Mouse (Mus musculus) cerebellum, adult 9-11 months (tissue): ENCODE measurements at regions not wholly inside any gene's neighbourhood (a gene's known extent, or its start where the extent isn't known, plus 50 kb on each side); places are given as distances from the start of the nearest gene placed in this dataset.

Experiments
- DNase-seq: peaks from one replicate; pipeline ENCODE4 v3.0.0; 2022

DNA sequence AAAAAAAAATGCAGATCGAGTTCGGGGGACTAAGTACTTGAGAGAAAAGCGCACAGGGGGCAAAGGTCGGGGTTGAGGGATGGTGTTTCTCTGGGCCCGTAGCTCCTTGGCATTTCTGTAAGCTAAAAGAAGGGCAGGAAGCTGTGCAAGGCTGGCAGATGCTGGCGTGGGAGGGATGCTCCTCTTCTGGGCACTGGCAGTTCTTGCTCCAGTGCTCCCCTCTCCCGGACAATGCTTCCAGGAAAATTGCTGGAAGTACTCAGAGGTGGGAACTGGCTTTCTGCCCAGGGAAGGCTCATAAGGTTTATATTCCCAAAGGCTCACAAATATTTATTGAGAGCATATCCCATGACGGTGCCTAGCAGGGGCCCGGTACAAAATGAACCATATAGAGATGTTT lies 136.6 kb upstream of the Sdk2 start:
- no peak for DNase-seq

DNA sequence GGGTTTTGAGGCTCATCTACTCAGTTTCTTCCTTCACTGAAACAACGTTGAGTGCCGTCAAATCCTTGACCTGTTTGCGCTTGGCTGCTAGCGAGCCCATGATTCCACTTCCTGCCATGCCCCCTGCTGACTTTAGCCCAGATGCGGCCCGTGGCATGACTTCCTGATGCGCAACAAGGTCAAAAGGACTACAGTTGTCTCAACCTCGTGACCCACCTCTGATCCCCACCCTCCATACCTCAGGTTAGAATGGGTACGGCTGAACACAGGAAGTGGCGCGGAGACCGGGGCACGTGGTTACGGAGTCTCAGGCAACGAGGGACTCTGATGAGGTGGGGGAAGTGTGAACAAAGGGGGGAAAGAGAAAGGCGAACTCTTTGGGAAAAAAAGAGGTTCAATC lies 135.6 kb upstream of the Sdk2 start:
- DNase-seq: no peak

DNA sequence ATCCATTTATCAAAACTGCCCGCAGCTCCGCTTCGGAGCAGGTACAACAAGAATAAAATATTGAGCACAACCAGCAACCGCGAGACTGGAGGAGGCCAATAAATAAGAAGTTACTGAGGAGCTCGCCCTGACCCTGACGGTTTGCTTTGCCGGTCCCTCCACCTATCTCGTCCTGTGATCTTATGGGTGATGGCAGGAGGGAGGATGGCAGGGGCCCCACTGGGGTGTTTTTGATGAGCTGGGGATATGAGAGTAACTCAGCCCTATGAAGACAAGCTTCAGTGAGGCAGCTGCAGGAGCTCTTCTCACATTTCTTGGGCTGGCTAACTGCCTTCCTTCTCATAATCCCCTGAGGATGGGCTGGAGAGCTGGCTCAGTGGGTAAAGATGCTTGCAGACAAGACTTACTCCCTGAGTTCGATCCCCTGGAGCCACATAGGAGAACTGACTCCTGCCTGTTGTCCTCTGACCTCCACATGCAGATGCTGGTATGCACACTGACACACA lies 132.3 kb upstream of the Sdk2 start:
- no peak for DNase-seq

DNA sequence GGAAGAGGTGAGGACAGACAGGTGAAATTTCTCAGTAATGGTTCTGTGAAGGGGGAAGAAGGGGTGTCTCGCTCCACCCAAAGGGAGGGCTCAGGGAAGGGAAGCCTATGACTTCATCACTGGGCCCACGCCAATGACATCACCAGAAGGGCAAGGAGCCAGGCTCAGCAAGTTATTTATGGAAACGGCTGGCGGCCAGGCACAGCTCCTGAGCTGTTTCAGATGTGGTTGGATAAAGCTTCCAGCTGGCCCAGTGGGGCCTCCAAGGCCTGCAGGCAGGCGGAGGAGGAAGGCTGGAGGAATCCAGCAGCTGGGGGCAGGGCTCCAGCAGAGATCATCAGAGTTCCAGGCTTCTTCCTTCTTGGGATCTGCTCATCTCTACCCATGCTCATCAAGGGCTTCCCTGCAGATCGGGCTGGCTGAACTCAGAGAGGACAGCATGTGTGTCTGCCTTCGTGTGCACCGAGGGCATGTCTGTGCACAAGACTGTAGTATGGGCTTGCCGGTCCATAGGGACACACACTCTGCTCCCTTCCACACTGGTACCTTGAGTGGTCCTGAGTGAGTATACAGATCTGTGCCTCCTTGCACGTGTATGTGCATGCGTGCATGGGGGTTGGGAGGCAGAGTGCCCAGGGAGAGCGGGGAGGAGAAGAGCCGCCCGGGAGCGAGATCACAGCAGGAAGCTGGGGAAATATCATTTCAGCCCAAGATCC lies 131.6 kb upstream of the Sdk2 start:
- DNase-seq: peak; percentile 79

DNA sequence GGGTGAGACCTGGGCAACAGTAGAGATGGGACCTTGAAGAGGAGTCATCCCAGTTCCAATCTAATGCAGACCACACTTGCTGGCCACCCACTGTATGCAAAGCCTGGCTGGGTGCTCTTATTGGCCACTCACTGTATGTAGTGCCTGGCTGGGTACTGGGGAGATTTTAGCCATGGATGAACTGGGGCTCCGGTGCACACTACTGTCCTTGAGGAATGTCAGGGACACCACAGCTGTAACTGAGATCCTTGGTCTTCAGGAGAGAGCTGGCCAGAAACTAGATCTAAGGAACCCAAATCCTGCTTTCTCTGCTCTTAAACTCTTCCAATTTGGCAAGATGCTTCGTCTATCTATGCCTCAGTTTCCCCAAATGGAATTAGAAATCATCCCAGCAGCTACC lies 128.4 kb upstream of the Sdk2 start:
- DNase-seq: no peak

DNA sequence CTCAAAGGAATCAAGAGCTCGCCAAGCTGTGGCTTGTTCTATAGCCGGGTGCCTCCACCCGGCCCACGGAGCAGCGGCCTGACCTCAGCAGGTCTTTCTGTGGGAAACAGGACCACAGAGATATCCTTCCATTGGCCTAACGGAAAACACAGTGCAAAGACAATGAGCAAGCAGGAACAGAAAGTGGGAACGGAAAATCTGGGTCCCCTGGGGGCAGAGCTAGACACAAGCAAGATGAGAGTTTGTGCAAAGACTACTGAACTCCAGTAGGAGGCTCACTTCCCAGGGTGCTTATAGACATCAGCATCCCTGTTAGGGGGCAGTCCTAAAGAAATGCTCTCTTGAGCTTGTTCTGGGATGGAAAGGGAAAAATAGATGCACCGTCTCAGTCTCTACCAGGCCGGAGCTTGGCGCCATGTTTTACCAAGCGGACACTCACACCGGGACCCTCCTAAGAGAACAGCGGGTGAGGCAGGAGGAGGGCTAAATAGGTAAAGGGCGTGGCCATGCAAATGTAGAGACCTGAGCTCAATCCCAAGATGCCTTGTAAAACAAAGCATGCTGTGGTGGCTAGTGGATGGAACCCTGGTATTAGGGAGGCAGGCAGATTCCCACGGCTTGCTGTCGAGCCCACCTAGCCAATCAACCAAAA lies 127.3 kb upstream of the Sdk2 start:
- no peak for DNase-seq

DNA sequence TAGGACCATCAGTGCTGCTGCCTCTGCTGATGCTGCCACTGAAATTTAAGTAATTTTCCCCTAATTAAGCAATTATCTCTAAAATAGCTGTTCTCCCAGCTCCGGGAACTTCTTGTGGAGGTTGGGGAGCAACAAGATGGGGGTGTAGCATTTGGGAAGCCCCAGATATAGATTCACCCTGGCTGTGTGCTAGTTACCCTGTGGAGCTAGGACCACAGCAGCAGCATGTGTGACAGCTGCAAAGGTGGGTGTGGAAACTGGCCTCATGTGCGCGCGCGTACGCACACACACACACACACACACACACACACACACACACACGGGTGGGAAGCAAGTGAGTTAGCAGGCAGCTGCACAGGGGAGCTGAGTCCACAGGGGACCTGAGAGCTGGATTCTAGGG lies 126.2 kb upstream of the Sdk2 start:
- DNase-seq: no peak

DNA sequence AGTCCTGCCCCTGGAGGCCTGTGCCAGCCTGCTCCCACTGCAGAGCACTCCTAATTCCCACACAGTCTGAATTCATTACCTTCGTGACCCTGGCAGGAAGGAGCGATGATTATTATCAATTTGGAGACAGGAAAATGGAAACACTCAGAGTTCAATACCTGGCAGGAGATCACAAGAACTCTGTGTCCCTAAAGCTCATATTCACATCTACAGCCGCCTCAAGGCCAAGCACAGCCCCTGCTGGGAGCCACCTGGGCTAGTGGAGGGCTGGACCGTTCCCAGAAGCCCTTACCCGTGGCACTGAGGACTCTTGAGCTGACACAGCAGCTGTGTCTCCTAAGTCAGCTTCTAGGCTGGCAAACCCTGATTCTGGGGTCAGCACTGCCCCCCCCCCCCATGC lies 124.8 kb upstream of the Sdk2 start:
- DNase-seq: peak; percentile 49

DNA sequence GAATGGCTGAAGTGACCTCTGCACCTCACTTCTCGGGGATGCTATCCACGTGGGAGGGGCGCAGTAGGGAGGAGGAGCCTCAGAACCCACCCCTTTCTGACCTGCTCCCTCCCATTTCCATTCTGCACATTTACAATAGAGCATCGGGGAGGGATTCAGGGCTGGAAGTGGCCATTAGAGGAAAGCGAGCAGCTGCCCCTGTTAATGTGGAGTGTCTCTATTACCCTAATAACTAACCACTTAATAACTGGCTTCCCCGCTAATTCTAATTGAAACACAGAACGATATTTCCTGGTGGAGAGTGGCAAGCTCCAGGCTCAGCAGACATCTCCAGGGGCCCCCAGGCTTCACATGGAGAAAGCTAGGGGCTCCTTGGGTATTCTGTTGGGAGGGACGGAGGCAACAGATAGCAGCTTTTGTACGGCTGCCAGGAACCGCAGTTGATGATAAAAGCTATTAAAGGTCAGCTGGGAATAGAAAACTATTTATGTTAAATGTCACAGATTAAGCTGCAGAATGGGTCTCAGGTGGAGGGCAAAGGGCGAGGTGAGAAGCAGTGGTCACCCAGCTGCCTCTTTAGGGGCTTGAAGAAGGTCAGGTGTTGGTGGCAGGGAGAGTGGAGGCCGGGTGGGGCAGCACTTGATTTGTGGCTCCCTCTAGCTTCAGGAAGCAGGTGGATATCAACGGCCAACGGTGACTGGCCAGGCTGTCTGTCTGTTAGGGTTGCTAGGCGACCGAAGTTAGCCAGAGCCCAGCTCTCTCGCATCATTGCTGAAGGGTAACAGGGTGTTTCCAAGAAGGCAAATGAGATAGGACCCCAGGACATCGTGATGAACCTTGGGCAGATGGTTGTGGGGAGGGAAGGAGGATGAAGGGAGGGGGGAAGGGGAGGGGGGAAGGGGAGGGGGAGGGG lies 118.4 kb upstream of the Sdk2 start:
- DNase-seq: peak; percentile 52

DNA sequence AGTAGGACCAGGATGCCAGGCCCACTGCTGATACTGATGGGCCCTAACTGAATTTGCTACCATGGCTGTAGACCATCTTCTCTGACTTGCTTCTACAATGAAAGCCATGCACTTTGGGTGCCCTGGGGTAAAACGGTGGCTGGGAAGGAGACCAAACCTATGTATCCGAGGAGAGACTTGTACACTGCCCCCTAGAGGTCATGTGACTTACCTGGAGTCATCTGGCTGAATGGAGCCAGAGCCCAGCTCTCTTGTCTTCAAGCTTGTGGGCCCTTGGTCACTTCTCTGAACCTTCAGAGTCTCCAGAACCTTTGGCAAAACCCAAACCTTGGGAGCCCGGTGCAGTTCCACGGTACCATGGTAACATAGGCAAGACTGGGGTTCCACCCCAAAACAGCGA lies 117.6 kb upstream of the Sdk2 start:
- DNase-seq: no peak

DNA sequence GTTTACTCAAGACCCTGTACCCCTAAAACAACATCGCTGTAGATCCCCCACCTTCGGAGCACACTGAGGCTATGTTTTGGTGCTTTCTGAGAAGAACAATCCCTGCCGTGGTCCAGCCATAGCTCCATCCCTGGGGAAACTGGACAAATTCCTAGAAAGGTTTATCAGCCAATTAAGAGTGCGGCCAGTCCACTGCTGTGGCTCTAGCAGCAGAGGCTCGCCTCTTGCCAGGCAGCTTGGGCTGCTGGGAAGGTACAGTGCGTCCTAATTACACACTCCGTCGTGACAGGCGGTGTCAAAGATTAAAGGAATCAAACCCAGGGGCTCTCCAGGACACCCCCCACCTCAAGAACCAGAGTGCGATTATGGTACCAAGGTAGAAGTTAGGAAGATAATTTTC lies 116.4 kb upstream of the Sdk2 start:
- DNase-seq: peak; percentile 47

DNA sequence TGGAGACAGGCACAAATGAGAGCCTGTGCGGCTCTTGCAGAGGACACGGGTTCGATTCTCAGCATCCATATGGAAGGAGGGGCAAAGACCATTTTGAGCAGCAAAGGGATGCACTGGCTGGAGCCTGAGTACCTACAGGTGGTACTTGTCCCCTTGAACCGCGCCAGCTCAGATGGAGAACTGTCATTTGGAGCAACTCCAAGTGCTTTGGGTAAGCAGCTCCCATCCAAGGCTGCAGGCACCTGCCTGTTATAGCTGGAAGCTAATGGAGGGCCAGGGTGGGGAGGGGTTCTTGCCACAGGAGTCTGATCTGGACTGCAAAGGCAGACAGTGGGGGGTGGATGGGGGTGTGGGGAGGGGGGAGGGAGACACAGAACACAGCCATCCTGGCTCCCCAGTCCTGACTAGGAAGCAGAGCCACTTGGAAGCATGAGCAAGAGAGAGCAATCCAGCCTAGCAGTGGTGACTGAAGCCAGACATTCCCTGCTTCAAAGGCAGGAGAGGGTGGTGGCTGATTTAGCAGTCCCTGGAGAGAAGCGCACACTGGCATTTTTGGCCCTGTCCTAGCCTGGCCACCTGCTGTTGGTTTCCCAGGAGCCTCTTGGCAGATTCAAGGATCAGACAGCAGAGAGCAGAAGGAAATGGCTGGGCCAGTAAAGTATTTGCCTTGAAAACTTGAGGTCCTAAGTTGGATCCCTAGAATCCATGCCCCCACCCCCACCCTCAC lies 112.1 kb upstream of the Sdk2 start:
- DNase-seq: peak; percentile 71

DNA sequence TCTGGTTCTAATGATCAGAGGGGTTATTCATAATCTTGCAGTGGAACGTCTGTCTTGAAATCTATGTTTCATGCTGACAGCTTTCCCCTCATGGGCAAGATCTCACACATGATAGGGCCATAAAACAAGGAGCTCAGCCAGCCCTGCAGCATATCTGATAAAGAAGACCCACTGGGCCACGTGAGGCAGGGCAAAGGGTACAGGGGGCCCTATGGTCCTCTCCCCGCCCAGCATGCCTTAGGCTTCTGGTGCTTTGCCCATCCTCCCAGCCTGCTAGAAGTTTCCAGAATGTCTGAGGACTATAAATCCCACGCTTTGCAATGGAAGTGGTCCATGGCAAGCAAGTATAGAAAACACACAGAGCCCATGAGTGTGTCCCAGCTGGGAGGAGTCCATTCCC lies 110.9 kb upstream of the Sdk2 start:
- DNase-seq: no peak

DNA sequence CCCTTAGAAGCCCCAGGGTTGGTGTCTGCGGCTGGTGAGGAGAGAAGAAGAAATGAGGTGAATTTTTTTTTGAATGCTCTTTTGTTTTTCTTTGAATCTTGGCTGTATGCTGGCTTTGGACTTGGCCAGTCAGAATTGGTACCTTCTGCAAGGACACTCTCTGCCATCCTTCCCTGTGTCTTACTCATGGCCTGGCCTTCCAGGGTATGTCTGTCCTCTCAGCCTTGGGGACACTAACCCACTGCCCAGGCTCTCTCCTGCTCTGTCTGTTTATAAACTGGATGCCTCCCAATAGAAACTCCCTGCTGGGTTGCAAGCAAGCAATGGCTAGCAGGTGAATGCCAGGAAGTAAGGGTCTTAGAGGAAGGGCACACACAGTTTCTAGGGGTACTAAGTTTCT lies 110.4 kb upstream of the Sdk2 start:
- DNase-seq: no peak

DNA sequence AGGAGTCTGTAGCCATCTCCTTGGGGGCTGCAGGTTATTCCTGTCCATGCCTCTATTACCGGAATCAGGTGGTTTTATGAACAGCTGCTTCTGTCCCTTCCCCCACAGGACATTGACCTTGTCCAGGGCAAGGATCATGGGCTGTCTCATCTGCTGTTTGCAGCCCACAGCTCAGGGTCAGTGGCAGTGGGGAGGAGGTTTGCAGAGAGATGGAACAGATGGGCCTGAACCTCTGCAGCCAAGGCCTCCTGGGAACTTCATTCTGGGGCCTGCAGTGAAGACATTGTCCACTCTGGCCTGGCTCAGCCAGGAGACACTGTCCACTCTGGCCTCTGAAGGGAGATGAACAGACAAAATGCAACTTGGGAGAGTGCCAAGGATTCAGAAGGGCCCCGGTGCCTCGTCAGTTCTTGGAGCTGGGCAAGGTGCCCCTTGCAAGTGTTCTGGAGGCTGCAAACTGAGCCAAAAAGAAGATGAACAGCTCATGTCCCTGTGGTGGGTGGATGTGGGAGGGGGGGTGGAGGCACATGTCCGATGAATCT lies 109.9 kb upstream of the Sdk2 start:
- DNase-seq: peak; percentile 74

DNA sequence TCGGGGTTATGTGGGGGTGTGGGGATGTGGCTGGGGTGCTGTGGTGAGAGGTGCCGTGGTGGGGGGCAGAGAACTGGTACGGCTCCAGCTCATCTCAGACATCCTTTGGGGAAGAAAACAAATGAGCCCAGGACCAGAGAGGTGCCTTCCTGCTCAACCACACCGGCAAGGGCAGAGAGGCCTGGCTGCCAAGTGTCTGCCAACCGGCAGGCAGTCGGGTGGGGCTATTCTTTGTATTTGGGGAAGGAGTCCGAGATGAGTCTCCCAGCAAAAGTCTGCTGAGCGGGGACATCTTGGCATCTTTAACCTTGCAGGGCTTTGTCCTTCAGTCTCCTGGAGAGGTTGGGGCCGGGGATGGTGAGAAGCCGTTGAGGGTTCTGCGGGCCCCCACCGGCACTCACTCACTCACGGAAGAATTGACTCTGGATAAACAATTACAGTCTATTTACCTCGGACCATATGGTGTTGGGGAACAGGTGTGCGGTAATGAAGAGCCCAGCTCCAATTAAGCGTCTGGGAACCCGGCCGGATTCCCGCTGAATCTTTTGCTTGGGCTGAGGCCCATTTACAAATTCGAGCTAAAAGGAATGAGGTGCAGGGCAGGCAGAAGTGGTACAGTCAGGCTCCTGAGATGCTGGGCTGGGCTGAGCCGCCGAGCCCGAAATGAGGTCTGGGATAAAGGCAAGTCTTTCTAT lies 108.7 kb upstream of the Sdk2 start:
- peak; percentile 96 for DNase-seq

DNA sequence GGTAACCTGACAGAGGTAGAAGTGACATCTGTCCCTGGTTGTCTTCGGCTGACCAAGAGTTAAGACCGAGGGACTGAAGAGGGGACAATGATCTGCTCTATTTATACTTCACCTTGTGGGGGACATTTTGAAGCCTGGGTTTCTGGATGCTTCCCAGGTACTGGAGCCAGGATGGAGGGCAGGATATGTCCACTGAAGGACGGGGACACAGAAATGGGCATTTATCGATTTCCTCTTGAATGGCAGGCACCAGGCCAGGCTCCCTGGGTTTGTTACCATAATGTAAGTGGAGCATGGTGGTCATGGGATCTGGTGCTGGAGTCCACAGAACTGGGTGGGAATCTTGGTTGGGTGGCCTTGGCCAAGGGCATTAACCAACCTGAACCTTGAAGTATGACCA lies 108.0 kb upstream of the Sdk2 start:
- DNase-seq: peak; percentile 65

DNA sequence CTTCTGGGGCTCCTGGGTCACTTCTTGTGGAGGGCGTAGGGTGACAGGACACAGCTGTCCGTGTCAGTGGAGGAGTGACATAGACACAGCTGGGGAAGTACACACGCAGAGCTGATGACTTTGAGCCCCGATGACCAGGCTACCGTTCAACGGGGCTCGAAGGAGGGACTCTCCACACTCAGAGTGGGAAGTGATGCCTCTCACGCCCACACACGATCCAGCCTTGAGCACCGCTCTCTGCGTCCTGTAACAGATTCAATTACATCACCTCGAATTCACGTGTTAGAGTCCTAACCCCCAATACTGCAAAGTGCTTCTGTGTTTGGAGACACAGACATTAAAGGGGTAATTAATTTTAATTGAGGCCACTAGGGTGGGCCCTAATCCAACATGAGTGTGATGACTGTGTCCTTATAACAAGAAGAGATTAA lies 101.4 kb upstream of the Sdk2 start:
- no peak for DNase-seq

DNA sequence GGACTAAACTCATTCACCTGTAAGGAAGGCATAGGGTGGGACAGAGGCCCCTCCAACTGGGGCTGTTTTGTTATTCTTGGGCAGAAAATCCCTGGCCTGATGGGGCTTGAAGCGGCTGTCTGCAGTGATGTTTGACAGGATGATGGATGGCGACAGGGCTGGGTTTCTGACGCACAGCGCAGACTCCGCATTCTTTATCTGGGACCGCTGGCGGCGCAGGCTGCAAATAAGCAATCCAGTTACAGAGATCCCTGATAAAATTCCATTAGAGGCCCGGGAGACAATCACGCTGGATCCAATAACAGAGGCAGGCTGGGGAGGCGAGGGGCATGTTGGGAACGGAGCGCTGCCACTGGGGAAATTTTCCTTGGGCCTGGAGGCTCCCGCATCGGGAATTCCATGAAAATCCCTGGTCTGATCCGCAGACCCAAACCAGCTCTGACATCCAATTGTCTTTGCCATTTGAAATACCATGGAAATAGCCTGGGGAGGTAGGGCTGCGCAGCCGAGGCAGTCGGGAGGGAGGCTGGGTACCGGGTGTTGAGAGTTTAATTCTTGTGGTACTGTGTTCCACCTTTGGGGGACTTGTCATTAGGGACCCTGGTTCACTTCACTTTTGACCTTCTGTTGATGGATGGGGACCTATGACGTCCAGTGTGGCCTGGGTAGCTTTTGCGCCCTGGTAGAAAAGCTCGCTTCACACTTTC lies 99.0 kb upstream of the Sdk2 start:
- DNase-seq: no peak

DNA sequence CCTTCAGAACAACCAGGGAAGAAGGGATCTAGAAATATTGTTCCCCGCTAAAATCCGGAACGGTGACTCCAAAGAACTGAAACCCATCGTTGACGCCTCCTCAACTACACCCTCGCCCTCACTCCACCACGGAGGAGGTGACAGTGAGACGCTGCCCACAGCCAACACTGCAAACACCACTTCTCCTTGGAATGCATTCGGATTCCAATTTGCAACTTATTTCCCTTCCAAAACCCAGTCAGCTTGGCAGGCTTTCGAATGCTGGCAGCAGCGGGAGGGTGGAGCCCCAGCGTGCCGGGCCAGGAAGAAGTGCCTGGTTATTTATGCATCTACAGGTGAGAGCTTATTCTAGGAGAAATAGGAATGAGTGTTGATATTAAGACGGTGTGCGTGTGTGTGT lies 85.9 kb upstream of the Sdk2 start:
- peak; percentile 56 for DNase-seq

DNA sequence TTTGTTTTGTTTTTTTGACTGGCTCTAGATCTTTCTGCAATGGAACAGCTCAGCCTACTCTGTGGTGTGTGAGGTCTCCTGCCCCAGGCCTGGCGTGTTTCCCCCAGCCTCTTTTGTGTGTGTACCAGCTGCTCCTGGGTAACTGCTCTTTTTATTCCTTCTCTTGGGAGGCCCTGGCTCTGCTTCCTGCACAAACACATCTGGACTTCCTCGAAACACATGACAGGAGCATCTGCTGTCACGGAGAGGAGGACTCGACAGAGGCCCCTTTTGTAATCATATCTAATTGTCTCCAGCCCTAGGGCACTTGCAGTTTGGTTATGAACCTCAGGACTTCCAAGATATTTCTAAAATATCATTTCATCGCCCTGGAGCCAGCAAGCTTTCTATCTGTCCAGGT lies 79.5 kb upstream of the Sdk2 start:
- no peak for DNase-seq
